Mouse (Mus musculus) frontal cortex, postnatal 14 days (tissue): ENCODE measurements around the gene Tnfrsf11a.

Experiments used
- DNase-seq, 2 experiments: peaks; one replicate each; pipeline ENCODE4 v3.0.0; 2022; ENCODE audit warnings: low spot score in 2 of 2

Gene Tnfrsf11a

DNA sequence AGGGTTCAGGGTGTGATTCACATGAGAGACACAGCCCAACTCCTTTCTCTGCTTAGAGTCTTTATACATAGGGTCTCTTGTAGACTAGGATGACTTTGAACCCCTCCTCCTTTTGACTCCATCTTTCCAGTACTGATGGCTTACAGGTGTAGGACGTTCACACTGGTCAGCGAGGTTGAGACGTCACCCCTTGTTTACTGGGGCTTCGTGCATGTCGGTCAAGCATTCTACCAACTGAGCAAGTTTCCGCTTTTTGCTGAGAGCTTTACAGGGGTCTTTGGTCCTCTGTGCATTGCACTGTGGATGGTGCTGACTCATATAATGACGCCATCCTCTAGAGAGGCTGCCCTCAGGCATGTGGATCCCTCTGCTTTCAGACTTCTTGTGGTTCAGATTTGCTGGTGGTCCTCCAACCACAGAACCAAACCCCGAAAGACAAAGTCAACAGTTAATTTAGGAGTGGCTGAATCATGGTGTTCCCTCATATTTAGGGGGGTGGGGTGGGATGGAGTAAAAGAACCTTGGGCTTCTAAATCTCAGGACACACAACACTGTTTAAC lies 47.3 kb downstream of the Tnfrsf11a start:
- DNase-seq = no peak

DNA sequence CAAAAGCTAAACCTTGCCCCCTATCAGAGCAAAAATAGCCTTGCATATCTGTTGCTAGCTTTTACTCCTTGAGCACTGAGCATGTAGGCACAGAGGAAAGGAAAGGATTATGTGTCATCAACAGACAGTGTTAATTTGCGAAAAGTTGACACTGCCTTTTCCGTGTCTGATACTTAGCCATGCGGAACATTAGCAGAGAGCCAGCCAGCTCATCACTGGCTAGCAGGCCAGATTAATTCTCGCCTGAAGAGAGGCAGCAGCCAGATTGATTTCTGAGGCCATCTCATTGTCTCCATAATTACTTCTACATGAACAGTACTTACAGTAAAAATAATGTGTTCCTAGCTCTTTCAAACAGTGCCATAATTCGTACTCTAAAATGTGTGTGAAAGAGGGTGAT lies 48.7 kb downstream of the Tnfrsf11a start:
- no peak for DNase-seq

DNA sequence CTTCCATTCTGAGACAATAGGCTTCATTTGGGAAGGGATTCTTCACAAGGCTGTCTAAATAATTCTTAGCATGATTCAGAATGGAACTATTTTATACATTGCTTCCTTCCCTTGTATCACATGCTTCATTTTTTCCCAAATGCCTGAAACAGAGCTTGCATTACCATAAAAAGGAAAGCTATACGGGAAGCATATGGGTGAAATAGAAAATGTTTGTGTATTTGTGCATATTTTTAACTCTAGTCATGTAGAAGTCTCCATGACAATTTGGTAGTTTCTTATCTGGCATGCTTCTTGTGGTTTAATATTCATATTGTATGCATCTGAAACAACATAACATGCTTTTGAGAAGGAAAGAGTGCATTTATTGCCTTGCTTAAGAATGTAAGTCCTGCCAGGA lies 52.3 kb downstream of the Tnfrsf11a start:
- no peak for DNase-seq

DNA sequence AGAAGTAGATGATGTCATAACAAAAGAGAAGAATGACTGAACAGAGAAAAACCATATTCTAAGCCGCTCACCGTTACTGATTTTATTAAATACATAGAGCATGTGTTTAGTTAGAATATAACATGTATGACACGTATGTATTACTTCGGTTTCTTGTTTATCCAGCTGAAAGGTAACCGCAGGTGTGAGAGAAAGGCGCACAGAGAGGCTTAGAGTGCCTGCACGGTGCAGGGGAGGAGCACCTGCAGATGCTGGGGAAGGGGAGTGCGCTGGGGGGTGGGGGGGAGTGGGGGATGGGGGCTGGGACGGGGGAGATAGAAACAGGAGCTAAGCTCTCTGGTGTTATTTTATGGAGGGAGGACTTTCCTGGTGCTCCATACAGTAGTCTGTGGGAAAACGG lies 62.4 kb downstream of the Tnfrsf11a start:
- DNase-seq = no peak

DNA sequence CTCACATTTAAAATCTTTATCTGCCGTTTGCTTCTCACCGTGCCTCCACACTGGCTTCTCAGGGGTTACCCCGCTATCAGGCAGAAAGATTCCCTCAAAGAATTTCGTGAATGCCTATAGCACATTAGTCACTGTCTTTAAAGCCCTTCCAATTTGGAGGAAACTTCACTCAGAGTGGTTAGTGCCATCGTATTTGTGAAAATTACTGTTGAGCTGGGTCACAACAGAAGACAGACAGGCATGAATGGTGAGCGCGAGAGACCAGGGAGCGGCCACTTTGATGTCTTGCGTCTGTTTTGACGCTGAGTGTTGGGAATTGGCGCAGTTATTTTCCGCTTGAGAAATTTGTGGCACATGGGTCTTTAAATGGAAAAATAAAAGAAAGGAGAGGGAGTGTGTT lies 62.9 kb downstream of the Tnfrsf11a start:
- no peak for DNase-seq

DNA sequence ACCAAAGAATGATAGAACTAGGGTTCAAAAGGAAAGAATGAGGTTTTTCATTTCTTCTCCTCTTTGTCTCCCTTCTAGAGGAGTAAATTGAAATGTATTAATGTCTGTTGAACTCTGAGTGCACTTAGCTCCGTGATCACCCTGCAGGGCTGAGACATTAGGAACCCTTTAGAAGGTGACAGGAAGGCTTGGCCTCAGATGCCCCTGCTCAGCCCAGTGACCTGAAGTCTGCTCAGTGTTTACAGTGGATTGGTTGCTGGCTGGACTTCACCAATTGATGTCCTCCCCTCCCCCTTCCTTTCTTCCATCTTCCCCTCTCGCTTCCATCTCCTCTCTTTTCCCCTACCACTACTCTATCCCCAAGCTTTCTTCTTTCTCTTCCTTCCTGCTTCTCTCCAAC lies 63.3 kb downstream of the Tnfrsf11a start:
- no peak for DNase-seq

DNA sequence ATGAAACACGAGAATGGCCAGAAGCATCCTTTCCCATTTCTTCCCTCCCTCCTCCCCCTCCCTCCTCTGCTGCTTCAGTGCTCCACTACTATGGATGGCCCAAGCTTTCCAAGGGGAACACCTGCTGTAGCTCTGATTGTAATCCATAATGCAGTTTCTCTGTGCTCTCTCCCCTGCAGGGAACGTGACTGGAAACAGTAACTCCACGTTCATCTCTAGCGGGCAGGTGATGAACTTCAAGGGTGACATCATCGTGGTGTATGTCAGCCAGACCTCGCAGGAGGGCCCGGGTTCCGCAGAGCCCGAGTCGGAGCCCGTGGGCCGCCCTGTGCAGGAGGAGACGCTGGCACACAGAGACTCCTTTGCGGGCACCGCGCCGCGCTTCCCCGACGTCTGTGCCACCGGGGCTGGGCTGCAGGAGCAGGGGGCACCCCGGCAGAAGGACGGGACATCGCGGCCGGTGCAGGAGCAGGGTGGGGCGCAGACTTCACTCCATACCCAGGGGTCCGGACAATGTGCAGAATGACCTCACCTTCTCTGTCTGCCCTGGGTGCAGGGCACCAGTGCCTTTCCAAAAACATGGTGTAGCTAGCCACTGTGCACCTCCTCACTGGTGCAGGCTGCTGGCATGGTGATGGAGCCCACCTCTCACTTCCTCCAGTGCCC lies 64.0 kb downstream of the Tnfrsf11a start:
- peak; percentile 9 to 12 for DNase-seq

DNA sequence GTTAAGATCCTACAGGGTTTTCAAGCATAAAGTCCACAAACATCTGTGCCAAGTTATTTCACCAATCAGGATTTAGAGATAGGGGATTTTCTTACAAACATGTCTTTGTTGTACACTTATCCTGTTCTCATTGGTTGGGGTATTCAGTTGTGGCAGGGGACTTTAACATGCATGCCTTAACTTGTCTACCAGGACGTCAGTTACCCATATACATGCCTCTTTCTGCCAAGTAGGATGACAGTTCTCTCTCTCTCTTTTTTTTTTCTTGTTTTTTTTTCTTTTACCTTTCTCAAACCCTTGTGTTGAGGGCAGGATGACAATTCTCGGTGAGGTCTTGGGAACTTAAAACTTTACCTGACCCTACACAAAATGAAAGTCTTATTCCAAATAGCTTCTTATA lies 65.9 kb downstream of the Tnfrsf11a start:
- DNase-seq = no peak

DNA sequence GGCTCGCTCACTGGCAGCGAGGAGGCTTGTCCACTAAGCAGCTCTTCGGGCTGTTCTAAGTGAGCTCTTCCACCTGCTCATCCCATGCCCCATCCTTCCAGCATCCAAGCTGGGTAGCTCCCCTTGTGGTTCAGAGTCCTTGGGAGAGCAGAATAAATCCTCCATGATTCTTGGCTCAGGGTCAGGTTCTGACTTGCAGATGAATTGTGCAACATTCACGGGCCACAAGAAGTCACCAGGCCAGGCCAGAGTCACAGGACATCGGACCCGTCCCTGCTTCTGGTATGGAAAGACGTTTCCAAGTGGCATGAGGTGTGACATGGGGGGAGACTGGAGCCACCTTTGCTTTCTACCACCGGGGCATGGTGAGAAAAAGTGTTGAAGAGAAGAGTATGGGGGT lies 68.3 kb downstream of the Tnfrsf11a start:
- no peak for DNase-seq

DNA sequence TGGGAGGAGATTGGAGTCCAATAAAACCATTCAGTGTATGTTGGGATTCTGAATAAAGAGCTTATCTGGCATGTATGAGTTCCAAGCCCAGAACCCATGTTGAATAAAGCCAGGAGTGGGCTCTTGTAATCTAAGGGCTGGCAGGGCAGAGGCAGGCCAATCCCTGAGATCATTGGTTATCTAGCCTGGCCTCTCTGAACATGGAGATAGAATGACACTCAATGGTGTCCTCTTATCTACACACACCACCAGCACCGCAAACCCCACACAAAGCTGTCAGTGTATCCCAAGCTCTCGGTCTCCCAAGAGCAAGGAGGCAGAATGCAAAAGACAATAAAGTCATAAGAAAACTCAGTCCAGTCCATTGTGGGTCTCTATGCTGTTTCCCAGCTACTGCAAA lies 70.8 kb downstream of the Tnfrsf11a start:
- DNase-seq = no peak

DNA sequence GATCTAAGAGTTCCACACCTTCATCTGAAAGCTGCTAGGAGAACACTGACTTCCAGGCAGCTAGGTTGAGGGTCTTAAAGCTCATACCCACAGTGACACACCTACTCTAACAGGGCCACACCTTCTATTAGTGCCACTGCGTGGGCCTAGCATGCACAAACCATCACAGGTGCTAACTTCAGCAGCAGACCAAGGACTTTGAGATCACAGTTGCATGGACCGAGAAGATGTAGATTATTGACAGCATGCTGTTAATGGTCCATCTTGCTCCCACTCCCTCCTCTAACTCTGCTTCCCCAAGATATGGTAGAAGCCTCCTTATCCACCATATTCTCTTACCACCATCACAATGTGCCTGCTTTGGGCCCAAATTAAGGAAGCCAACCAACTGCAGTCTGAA lies 79.2 kb downstream of the Tnfrsf11a start:
- DNase-seq = no peak

DNA sequence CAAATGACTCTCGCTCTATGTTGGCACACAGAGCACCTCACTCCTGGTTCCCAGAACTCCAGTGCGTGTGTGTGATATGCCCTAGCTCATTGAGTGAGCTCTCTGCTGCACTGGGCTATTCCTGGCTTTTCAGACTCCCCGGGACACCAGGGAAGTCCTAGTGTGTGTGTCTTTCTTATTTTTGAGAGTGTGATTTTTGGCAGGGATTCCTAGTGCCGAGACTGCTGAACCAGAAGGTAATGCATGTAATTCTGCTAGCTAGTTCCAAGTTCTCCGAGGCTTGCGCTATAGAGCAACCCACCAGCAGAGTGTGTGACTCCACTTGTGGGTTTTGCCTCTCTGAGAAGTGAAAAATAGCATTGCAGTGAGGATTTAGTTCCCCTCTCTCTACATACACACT lies 96.1 kb downstream of the Tnfrsf11a start:
- peak; percentile 16 to 22 for DNase-seq

DNA sequence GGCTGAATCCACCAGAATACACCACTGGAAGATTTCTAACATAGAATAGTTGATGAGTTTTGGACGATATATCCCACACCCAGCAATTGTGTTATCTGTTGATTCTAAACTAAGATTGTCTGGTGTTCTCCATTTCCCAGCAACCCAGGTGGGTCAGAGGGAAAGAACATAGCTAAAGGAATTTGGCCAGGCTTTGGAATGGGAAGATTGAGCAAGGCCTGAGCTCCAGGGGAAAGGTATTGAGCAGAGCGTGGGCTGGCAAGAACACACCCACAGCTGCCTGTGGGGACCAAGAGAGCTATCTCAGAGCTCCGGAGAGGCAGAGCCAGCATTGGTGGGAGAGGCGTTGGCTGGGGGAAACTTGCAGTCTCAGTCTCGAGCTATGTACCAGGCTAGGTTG lies 97.3 kb downstream of the Tnfrsf11a start:
- no peak for DNase-seq

DNA sequence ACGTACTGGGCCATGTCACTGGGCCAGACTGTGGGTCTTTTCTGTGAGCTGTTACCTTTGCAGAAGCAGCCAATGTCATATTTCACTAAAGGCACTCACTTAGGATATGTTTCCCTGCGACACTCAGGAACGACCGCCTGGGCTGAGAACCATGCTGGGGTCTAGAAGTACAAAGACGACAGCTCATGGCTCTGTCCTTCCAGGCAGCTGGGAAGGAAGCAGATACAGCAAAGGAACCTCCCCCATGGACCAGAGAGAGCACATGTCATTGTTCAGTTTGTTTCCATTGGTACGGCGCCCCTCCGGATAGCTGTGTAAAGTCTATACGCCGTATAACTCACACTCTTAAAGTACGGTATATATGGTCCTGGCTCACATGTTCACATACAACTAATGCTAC lies 97.9 kb downstream of the Tnfrsf11a start:
- no peak for DNase-seq

DNA sequence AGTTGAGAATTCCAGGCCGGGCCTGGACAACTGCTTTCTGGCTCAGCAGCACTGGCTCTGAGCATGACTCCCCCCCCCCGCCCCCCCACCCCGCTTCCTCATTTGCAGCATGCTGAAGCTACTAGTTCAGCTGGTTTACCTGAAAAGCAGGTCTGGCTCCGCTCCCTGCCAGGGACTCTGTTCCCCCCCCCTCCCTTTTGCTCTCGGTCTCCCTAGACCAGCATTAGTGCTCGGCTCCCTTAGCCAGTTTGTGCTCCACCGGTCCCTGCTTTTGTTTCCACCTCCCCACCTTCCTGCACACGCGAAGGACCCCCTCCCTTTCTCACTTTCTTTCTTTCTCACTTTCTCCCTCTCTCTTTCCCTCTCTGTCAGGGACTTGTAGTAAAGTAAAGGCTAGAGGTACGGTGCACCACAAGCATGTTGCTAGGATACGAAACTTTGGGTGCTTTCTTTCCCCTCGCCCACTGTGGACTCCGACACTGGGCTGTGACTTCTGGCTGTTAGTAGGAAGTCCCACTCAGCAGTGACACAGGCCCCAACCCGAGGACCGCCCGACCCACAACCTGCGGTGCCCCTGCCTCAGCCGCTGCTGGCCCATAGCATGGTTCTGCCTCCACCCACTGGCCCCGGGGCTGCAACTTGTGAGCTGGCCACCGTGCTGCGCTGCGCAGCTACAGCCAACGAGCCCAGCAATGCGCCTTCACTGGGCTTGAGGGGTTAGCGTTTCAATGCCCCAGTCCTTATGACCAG lies 100.2 kb downstream of the Tnfrsf11a start:
- DNase-seq = no peak

DNA sequence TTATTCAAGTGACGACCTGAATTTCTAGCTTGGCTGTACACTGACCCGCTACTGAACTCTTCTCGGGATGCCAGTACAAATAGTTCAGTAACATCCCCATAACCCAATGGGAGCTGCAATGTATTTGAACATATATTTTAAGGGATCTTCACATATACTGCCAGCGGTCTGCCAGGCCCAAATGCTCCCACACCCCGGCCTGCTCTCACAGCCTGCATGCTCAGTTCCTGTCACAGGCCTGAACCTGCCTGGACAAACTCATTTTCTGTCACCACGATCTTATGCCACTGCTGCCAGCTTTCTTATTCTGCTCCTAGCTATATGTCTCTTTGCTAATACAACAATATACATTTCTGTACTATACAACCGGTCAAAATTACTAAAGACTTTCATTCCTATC lies 100.9 kb downstream of the Tnfrsf11a start:
- no peak for DNase-seq

DNA sequence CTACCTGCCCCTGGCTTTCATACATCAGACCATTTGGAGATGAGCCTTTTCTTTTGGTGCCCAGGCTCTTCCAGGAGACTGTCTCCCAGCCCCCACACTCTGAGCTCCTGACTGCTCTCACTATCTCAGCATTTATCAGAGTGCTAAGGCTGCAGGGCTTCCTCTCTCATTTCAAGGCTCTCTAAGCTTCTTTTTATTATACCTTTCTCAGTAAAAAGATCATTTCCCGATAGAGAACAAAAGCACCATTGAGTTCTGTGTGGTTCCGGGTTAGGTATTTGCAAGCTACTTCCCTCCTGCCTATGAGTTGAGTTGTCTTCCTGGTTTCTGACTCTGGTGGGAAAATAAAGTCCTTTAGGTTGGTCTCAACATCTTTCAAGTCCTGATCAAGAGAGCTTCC lies 103.0 kb downstream of the Tnfrsf11a start:
- DNase-seq = no peak

DNA sequence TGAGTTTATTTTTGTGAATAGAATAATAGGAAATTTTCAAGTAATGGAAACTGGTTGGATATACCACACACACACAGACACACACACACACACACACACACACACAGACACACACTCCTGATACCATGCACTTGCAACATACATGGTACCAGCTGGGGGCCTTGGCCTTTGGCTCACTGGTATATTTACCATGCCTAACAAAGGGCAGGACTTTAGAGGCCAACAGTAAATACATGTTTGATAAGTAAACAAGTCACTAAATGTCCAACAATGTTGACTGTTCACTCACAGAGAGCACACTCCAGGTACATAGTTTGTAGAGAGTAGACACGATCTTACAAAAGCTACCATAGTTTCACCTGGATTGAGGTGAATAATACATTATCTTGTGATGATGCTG lies 104.6 kb downstream of the Tnfrsf11a start:
- DNase-seq = no peak

DNA sequence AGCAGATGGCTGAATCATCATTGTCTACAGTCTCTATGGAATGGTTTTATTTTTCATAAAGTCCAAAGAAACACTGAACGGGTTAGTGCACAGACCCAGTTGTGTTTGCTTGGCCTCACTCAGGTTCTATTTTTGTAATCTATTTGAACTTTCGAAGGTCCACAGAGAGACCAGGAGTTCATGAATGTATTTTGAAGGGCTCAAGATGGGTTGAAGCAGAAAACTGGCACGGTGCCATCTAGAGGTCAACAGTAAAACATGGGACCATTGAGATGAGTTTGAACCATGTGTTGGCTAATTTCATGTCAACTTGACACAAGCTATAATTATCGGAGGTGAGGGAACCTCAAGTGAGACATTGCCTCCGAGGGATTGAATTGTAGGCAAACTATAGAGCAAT lies 105.1 kb downstream of the Tnfrsf11a start:
- DNase-seq = no peak

DNA sequence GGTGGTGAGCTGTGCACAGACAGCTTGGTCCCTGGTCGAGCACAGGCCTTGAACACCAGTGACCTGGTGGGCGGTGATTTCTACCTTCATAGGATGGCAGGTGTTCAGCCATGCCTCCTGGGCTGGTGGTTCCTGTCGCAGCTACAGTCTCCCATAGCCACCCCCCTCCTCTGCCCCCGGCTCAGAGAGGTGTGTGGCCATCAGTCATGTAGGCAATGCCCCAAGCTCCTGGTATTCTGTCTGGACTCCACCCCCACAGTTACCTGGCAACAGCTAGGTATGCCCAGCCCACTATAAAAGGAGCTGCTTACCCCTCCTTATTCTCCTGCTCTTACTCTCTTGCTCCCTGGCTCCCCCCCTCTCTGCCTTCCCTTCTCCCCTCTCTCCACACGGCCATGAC lies 105.8 kb downstream of the Tnfrsf11a start:
- DNase-seq = no peak

DNA sequence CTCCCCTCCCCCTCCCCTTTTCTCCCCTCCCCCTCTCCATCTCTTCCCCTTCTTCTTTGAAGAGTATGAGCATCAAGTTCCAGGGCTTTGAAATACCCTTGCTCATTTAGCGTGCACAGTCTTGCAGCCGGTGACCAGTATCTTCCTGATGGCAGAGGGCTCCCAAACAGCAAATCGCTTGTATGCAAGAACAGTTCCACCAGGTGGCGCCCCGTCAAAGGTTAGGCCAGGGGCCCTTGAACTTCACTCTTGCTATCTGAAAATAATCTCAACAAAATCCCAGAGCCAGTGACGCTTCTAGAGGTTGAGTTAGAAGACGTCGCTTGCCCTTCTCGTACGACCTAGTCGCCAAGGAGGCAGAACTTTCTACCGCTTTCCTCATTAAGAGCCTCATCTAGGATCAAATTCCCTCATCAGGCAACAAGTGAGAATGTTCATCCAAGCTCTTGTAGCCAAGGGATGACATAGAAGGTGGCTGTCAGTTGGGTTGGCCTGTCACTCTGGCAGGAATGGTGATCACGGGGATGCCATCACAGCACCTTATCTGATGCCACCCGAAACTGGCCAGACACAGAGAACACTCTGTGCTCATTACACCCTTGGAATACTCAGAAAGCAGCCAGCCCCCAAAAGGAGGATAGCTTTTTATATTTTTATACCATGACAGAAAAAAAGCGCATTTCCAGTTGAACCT lies 110.7 kb downstream of the Tnfrsf11a start:
- DNase-seq = peak; percentile 31 to 74

DNA sequence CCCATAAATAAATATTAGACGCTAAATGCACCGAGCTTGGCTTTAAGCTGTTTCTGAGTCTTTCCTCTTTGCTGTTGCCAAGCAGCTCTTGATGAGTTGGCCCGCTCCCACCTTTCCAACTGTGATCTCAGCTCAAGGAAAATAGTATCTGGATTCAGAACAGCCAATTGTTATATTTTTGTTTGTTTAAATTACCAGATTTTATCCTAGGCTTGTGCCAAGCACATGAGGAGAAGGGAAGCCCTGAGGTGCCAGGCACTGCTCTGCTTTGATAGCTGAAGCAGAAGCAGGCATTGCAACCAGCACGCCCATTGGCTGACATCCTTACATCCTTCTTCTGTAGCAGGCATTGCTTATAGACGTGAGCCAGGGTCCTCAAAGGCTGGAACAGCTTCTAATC lies 114.5 kb downstream of the Tnfrsf11a start:
- no peak for DNase-seq
